13 mouse cellular contexts compared by ENCODE assay signal in the genomic region with DNA sequence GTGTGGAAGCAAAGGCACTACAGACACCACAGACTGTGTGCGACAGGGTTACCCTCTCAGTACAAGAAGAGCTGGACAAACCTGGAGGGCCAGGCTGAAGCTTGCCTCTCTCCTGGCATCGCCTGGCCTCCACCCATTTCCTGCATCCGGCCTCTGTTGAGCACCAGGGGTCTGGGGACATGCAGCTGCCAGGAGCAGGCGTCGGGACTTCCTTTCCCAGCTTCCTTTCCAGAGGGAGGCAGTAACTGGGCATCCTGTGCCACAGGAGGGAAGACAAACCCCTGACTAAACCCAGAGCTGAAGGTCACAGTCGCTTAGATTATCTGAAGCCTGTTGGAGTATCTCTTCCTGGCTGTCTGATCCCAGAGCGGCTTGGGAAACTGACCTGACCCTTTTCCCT. TPM values are rescaled to one million over a fixed set of nuclear protein-coding genes. Genes with fewer than 3 reads are reported as not detected.
DNase-seq lines count a peak whose midpoint lies in the region; ATAC-seq lines count a peak whose summit lies in the region.
"Had no signal": no experiment of that assay in that cellular context is flagged by ENCODE, and none has a peak within 500 bp of the region (broad histone marks: within the 10 kb centered on the region; RNA-seq: fewer than 3 reads in every experiment).

No protein-coding gene starts in this region.

- H3K27me3 ChIP-seq in heart, embryonic 11.5 days (ENCODE audit: control insufficient read depth, insufficient read depth, low read length): no peaks in the 10 kb centered on the region
- no peaks in the 10 kb centered on the region for H3K27me3 ChIP-seq in embryonic facial prominence, embryonic 15.5 days
- no peaks in the 10 kb centered on the region for H3K27me3 ChIP-seq in kidney, embryonic 14.5 days (ENCODE audit: control insufficient read depth, insufficient read depth, low read length)
- no peaks in the 10 kb centered on the region for H3K27me3 ChIP-seq in lung, embryonic 16.5 days (ENCODE audit: control insufficient read depth, insufficient read depth, low read depth, low read length)
- H3K27me3 ChIP-seq: Patski had no signal

- H3K36me3 ChIP-seq in heart, embryonic 11.5 days (ENCODE audit: control insufficient read depth, insufficient read depth, low read length): no peaks in the 10 kb centered on the region
- H3K36me3 ChIP-seq in embryonic facial prominence, embryonic 15.5 days: no peaks in the 10 kb centered on the region
- H3K36me3 ChIP-seq in kidney, embryonic 14.5 days (ENCODE audit: control insufficient read depth, insufficient read depth, low read length): no peaks in the 10 kb centered on the region
- no peaks in the 10 kb centered on the region for H3K36me3 ChIP-seq in lung, embryonic 16.5 days (ENCODE audit: control insufficient read depth, insufficient read depth, low read length)

- 0 out of 2 replicates have a peak, but pooled peaks cover 3% of the 10 kb centered on the region for H3K4me1 ChIP-seq in heart, embryonic 11.5 days (ENCODE audit: control insufficient read depth, insufficient read depth, low read length)
- H3K4me1 ChIP-seq in embryonic facial prominence, embryonic 15.5 days: 0 out of 2 replicates have a peak, but pooled peaks cover 4% of the 10 kb centered on the region
- H3K4me1 ChIP-seq in kidney, embryonic 14.5 days (ENCODE audit: control insufficient read depth, insufficient read depth, low read length): no peaks in the 10 kb centered on the region
- H3K4me1 ChIP-seq in lung, embryonic 16.5 days (replicated peaks; ENCODE audit: control insufficient read depth, insufficient read depth, low read length): peaks cover 17% of the 10 kb centered on the region

- H3K27ac ChIP-seq in heart, embryonic 11.5 days (ENCODE audit: low read depth, low read length): 0 out of 2 replicates have a peak overlapping the region, but pooled peaks have one; percentile 13
- 0 out of 2 replicates have a peak overlapping the region, but pooled peaks have one; percentile 28 for H3K27ac ChIP-seq in embryonic facial prominence, embryonic 15.5 days (replicated peaks)
- 0 out of 2 replicates have a peak overlapping the region, but pooled peaks have one; percentile 7 for H3K27ac ChIP-seq in kidney, embryonic 14.5 days (ENCODE audit: low read depth, low read length)
- H3K27ac ChIP-seq in lung, embryonic 16.5 days (ENCODE audit: low read length): peak overlapping the region; percentile 82

- H3K4me3 ChIP-seq in heart, embryonic 11.5 days (ENCODE audit: low read depth, low read length): no peak overlapping the region
- H3K4me3 ChIP-seq in embryonic facial prominence, embryonic 15.5 days (replicated peaks): no peak overlapping the region
- no peak overlapping the region for H3K4me3 ChIP-seq in kidney, embryonic 14.5 days (ENCODE audit: low read length)
- H3K4me3 ChIP-seq in lung, embryonic 16.5 days (ENCODE audit: low read length): no peak overlapping the region

- no peak overlapping the region for H3K4me2 ChIP-seq in heart, embryonic 11.5 days
- H3K4me2 ChIP-seq in embryonic facial prominence, embryonic 15.5 days (replicated peaks): no peak overlapping the region
- no peak overlapping the region for H3K4me2 ChIP-seq in kidney, embryonic 14.5 days (replicated peaks; ENCODE audit: low read depth, low read length)
- H3K4me2 ChIP-seq in lung, embryonic 16.5 days (ENCODE audit: low read depth, low read length): no peak overlapping the region

- no peaks in the 10 kb centered on the region for H3K9me3 ChIP-seq in heart, embryonic 11.5 days (replicated peaks; ENCODE audit: control insufficient read depth, low read length)
- H3K9me3 ChIP-seq in embryonic facial prominence, embryonic 15.5 days (replicated peaks): no peaks in the 10 kb centered on the region
- H3K9me3 ChIP-seq in kidney, embryonic 14.5 days (ENCODE audit: control insufficient read depth, low read length): no peaks in the 10 kb centered on the region
- H3K9me3 ChIP-seq in lung, embryonic 16.5 days (ENCODE audit: control insufficient read depth, low read length): no peaks in the 10 kb centered on the region

- DNase-seq in heart, adult 9 months (ENCODE audit: low spot score in 2 of 2): no peak
- no peak for DNase-seq in ovary, adult 18-20 months (ENCODE audit: low spot score)
- DNase-seq in ovary, postnatal 36 days (ENCODE audit: low spot score): no peak
- DNase-seq in thymus, postnatal 25 days: no peak
- DNase-seq: cerebellum, postnatal 10 days; thymus, postnatal 4 days had no signal

- ATAC-seq in heart, embryonic 11.5 days (replicated peaks; ENCODE audit: insufficient number of reproducible peaks, low FRiP score, low TSS enrichment): no peak; the same call in 1 of the 2 replicates
- ATAC-seq in embryonic facial prominence, embryonic 15.5 days (ENCODE audit: insufficient number of reproducible peaks, low FRiP score, low TSS enrichment, low read depth): no peak
- no peak for ATAC-seq in kidney, embryonic 14.5 days (ENCODE audit: low FRiP score, low TSS enrichment)
- ATAC-seq in lung, embryonic 16.5 days (ENCODE audit: low read depth): peak; percentile 62
- ATAC-seq: CD4-positive, CD25-positive, alpha-beta regulatory T cell, adult 4 months; intestine, postnatal 0 days; Patski had no signal

- WGBS in heart, embryonic 11.5 days (ENCODE audit: insufficient replicate concordance): 46% methylated on average over 7 of the region's 7 CpGs
- WGBS in embryonic facial prominence, embryonic 15.5 days: 63% methylated on average over 7 of the region's 7 CpGs
- 67% methylated on average over 7 of the region's 7 CpGs for WGBS in kidney, embryonic 14.5 days
- WGBS in lung, embryonic 16.5 days: 67% methylated on average over 7 of the region's 7 CpGs

- no peak overlapping the region for H3K9ac ChIP-seq in heart, embryonic 11.5 days (ENCODE audit: low read depth, low read length)
- no peak overlapping the region for H3K9ac ChIP-seq in embryonic facial prominence, embryonic 15.5 days
- no peak overlapping the region for H3K9ac ChIP-seq in kidney, embryonic 14.5 days (ENCODE audit: low read depth, low read length)
- H3K9ac ChIP-seq in lung, embryonic 16.5 days (ENCODE audit: low read length): no peak overlapping the region

RNA-seq across cellular contexts. Expression of a gene that starts 15.8 kb away (rescaled TPM):
- 2.1 and 3.7 TPM in 2 replicates for polyA plus RNA-seq in heart, embryonic 11.5 days (2014; fragmentation: Nextera tagmentation; extraction: Ambion mirVana)
- 14.9 and 17.9 TPM in 2 replicates for polyA plus RNA-seq in embryonic facial prominence, embryonic 15.5 days (2015; fragmentation: Nextera tagmentation; extraction: Ambion mirVana)
- polyA plus RNA-seq in kidney, embryonic 14.5 days (2014; fragmentation: Nextera tagmentation; extraction: Ambion mirVana): 1.5 and 2.3 TPM in 2 replicates
- 7.5 and 7.7 TPM in 2 replicates for polyA plus RNA-seq in lung, embryonic 16.5 days (2015; fragmentation: Nextera tagmentation; extraction: Ambion mirVana)
- polyA plus RNA-seq: CD4-positive, CD25-positive, alpha-beta regulatory T cell, adult 4 months had no signal

RNA-seq across cellular contexts. Expression of a gene that starts 20.1 kb away (rescaled TPM):
- 1.6 and 1.9 TPM in 2 replicates for polyA plus RNA-seq in heart, embryonic 11.5 days (2014; fragmentation: Nextera tagmentation; extraction: Ambion mirVana)
- 1.2 and 1.6 TPM in 2 replicates for polyA plus RNA-seq in embryonic facial prominence, embryonic 15.5 days (2015; fragmentation: Nextera tagmentation; extraction: Ambion mirVana)
- polyA plus RNA-seq in kidney, embryonic 14.5 days (2014; fragmentation: Nextera tagmentation; extraction: Ambion mirVana): 1.1 and 1.4 TPM in 2 replicates
- polyA plus RNA-seq in lung, embryonic 16.5 days (2015; fragmentation: Nextera tagmentation; extraction: Ambion mirVana): 0.60 and 0.79 TPM in 2 replicates

RNA-seq across cellular contexts. Expression of a gene that starts 49.7 kb away (rescaled TPM):
- 0.65 and 1.3 TPM in 2 replicates for polyA plus RNA-seq in heart, embryonic 11.5 days (2014; fragmentation: Nextera tagmentation; extraction: Ambion mirVana)
- 2.2 and 4.2 TPM in 2 replicates for polyA plus RNA-seq in embryonic facial prominence, embryonic 15.5 days (2015; fragmentation: Nextera tagmentation; extraction: Ambion mirVana)
- polyA plus RNA-seq in kidney, embryonic 14.5 days (2014; fragmentation: Nextera tagmentation; extraction: Ambion mirVana): 1.4 and 1.7 TPM in 2 replicates
- 2.1 and 3.4 TPM in 2 replicates for polyA plus RNA-seq in lung, embryonic 16.5 days (2015; fragmentation: Nextera tagmentation; extraction: Ambion mirVana)

RNA-seq across cellular contexts. Expression of a gene that starts 57.6 kb away (rescaled TPM):
- 82.9 and 97.0 TPM in 2 replicates for polyA plus RNA-seq in heart, embryonic 11.5 days (2014; fragmentation: Nextera tagmentation; extraction: Ambion mirVana)
- 133 and 135 TPM in 2 replicates for polyA plus RNA-seq in embryonic facial prominence, embryonic 15.5 days (2015; fragmentation: Nextera tagmentation; extraction: Ambion mirVana)
- polyA plus RNA-seq in kidney, embryonic 14.5 days (2014; fragmentation: Nextera tagmentation; extraction: Ambion mirVana): 139 and 148 TPM in 2 replicates
- 102 and 113 TPM in 2 replicates for polyA plus RNA-seq in lung, embryonic 16.5 days (2015; fragmentation: Nextera tagmentation; extraction: Ambion mirVana)

RNA-seq across cellular contexts. Expression of a gene that starts 57.9 kb away (rescaled TPM):
- polyA plus RNA-seq in heart, embryonic 11.5 days (2014; fragmentation: Nextera tagmentation; extraction: Ambion mirVana): 768 and 887 TPM in 2 replicates
- polyA plus RNA-seq in embryonic facial prominence, embryonic 15.5 days (2015; fragmentation: Nextera tagmentation; extraction: Ambion mirVana): 941 and 1,047 TPM in 2 replicates
- 1,034 and 1,450 TPM in 2 replicates for polyA plus RNA-seq in kidney, embryonic 14.5 days (2014; fragmentation: Nextera tagmentation; extraction: Ambion mirVana)
- 827 and 930 TPM in 2 replicates for polyA plus RNA-seq in lung, embryonic 16.5 days (2015; fragmentation: Nextera tagmentation; extraction: Ambion mirVana)

Comparison
In these comparisons a context has a peak if more than half of its experiments do, and no peak if none do; other contexts are left out.
1. H3K27ac ChIP-seq: peak in every context shown above with its lines; median percentile 82 in lung, embryonic 16.5 days; 28 in embryonic facial prominence, embryonic 15.5 days; 13 in heart, embryonic 11.5 days; 7 in kidney, embryonic 14.5 days.